Mouse (Mus musculus) adrenal gland, postnatal 36 days (tissue): Measurements from ENCODE around the gene Cldn34b4. TPM values are rescaled to one million over a fixed set of nuclear protein-coding genes. Genes with fewer than 3 reads are reported as not detected.

Experiments used
- DNase-seq, 2 experiments: peaks; one replicate each; pipeline ENCODE4 v3.0.0; 2021; ENCODE audit warnings: mixed read lengths in 1 of 2
- long read RNA-seq, 2 experiments: library from polyadenylated mRNA; stranded (forward); transcript quantifications; one replicate each; pipeline ENCODE4 v2.0.0; 2021; ENCODE audit warnings: borderline sequencing depth in 2 of 2
- total RNA-seq, 2 experiments: library from RNA; stranded (reverse); gene quantifications; 2 replicates each; pipeline ENCODE4 v1.2.3; 2021

Cldn34b4 gene
- not detected for total RNA-seq
- long read RNA-seq, experiment 1: 0 reads
- long read RNA-seq, experiment 2: 0 reads

DNA sequence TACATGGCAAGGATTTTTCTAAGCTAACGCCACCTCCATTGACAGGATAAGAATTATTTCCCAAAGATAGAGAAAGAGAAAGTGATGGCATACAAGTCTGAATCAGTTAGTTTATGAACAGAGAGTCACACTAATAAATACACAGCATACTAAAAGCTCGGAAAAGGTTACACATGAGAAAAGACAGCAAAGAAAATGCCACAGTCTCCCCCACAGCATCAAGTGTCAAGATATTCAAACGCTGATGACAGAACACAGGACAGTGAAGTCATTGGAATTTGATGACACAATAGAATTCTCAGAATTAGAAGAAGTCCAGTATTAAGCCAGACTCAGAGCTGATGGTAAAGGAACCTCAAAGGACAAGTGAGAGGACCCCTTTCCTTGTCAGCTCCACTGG, at the start of gene Cldn34b4:
TSS of gene Cldn34b4 (plus strand) at position 301 of the 400 bp plus-strand sequence.
- DNase-seq: no peak

Other genes with a start within 250 kb of the Cldn34b4 start
- not detected for gene Cldn34b3, start 129.0 kb upstream of the Cldn34b4 start, total RNA-seq
- not detected for gene Cldn34d, start 209.6 kb downstream of the Cldn34b4 start, total RNA-seq